Mouse (Mus musculus): ENCODE results near the gene Kcnj11. TPM values are rescaled to one million over a fixed set of nuclear protein-coding genes. Genes with fewer than 3 reads are reported as not detected.

Gene Kcnj11
- not detected in 2 replicates for polyA plus RNA-seq (2012; ENCODE audit: low replicate concordance)

GRCm38 (mm10) chr7:46100563-46100962 is at the start of gene Kcnj11:
TSS of gene Kcnj11 (minus strand) at chr7:46100764.

Other genes starting within 250 kb of the Kcnj11 start
- gene Kdelr1, start 228.0 kb downstream of the Kcnj11 start, polyA plus RNA-seq (2012; ENCODE audit: low replicate concordance) = 924 and 1,158 TPM in 2 replicates
- gene Grin2d, start 222.4 kb downstream of the Kcnj11 start, polyA plus RNA-seq (2012; ENCODE audit: low replicate concordance) = 0.38 and 0.52 TPM in 2 replicates
- gene Syngr4, start 204.1 kb downstream of the Kcnj11 start, polyA plus RNA-seq (2012; ENCODE audit: low replicate concordance) = 1.0 and 3.0 TPM in 2 replicates
- gene Tmem143, start 203.8 kb downstream of the Kcnj11 start, polyA plus RNA-seq (2012; ENCODE audit: low replicate concordance) = 14.5 and 32.3 TPM in 2 replicates
- 44.3 and 105 TPM in 2 replicates for gene Emp3, start 179.4 kb downstream of the Kcnj11 start, polyA plus RNA-seq (2012; ENCODE audit: low replicate concordance)
- gene Ccdc114, start 176.7 kb downstream of the Kcnj11 start, polyA plus RNA-seq (2012; ENCODE audit: low replicate concordance) = 0.83 and 1.0 TPM in 2 replicates
- 0.03 TPM in 1 of 2 replicates, not detected in the other for gene Abcc6, start 70.5 kb downstream of the Kcnj11 start, polyA plus RNA-seq (2012; ENCODE audit: low replicate concordance)
- 106 and 111 TPM in 2 replicates for gene Nomo1, start 67.1 kb downstream of the Kcnj11 start, polyA plus RNA-seq (2012; ENCODE audit: low replicate concordance)
- not detected in 2 replicates for gene Abcc8, start 79.3 kb upstream of the Kcnj11 start, polyA plus RNA-seq (2012; ENCODE audit: low replicate concordance)
- not detected in 2 replicates for gene Ush1c, start 137.7 kb upstream of the Kcnj11 start, polyA plus RNA-seq (2012; ENCODE audit: low replicate concordance)
- not detected in 2 replicates for gene Otog, start 140.2 kb upstream of the Kcnj11 start, polyA plus RNA-seq (2012; ENCODE audit: low replicate concordance)